Mouse (Mus musculus) G1E (cell line): ENCODE measurements around the gene Sdccag8.

Source experiments
- GATA1 ChIP-seq: IDR thresholded peaks from 2 replicates; pipeline ENCODE4 v1.6.1; 2012; ENCODE audit warnings: borderline replicate concordance, low read length, inconsistent platforms, mixed read lengths
- POLR2AphosphoS5 ChIP-seq: IDR thresholded peaks from 2 replicates; pipeline ENCODE4 v1.6.1; 2012; ENCODE audit warnings: low read depth, low read length, inconsistent platforms; ENCODE audit not compliant: insufficient replicate concordance

DNA sequence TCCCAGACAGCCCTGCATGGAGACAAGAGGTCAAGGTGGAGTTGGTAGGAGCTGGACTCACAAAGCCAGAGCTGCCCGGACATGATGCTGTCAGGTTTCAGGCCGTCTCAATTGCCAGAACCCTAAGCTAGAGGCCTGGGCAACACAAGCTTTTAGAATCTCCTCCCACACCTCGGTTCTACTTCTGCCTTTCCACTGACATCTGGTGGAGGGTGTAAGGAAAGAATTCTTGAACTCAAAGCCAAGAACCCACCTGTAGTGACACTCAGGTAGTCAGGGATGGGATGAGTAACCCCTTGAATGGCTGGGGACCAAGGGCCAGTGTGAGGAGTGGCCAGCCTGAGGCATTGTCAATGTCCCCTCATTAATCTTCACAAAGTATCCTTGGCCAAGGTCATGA lies 208.3 kb downstream of the Sdccag8 start:
- TF ChIP-seq GATA1 (no peak), POLR2AphosphoS5 (no peak)
